Mouse (Mus musculus) stomach, postnatal 0 days (tissue): ENCODE results near the gene Tmem30b.

Experiments
- CTCF ChIP-seq: IDR thresholded peaks from 2 replicates; pipeline ENCODE4 v1.5.1; 2016; ENCODE audit warnings: antibody characterized with exemption, low read depth, mild to moderate bottlenecking, moderate library complexity
- EP300 ChIP-seq: optimal IDR thresholded peaks from 2 replicates; pipeline ENCODE3; 2016; ENCODE audit warnings: antibody characterized with exemption

DNA sequence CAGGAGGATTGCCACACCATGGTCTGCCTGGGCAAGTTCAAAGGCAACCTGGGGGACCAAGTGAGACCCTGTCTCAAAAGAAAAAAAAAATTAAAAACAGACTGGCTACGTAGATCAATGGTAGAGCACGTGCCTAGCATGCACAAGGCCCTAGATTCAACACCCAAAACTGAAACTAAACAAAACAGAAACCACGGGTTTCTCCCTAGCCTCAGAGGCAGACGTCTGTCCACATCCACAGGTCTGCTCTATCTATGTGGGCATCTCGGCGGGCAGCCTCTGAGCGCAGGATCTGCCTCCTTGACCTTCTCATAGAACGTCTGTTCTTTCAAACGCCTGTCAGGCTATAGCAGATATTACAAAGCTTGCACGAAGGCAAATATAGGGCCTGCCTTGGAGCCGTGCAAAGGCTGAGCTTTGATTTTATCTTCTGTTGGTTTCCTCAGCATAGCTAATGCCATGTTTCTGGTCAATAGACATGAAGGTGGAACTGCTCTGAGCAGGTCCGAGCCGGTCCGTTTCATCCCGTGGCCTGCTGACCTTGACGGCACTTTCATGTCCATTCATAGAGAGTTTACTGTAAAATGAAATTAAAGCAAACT, 52.2 kb downstream of the Tmem30b start:
- TF ChIP-seq CTCF (no peak), EP300 (no peak)
